Mouse (Mus musculus) heart, embryonic 14.5 days (tissue): ENCODE results near the gene Tmem161a. TPM values are rescaled to one million over a fixed set of nuclear protein-coding genes. Genes with fewer than 3 reads are reported as not detected.

Source experiments
- ATAC-seq: fragments of 200-750 bp; cut with Nextera tagmentation; 2 replicates; pipeline ENCODE4 v1.8.0; 2017; ENCODE audit warnings: low read depth, moderate TSS enrichment; ENCODE audit not compliant: insufficient number of reproducible peaks, insufficient read depth, low FRiP score
- H3K27ac ChIP-seq, 2 experiments: fragments of 200-500 bp in 1 of 2; fragments of 300-500 bp in 1 of 2; sonication (generic) in 1 of 2; replicated peaks in 1 of 2; 2 replicates each; pipeline ENCODE4 v1.5.1; 2012 to 2014; ENCODE audit warnings: low read depth in 2 of 2, low read length in 2 of 2, control low read depth in 1 of 2, mild to moderate bottlenecking in 1 of 2, mixed read lengths in 1 of 2; ENCODE audit not compliant: control insufficient read depth in 1 of 2, insufficient read depth in 1 of 2
- H3K27me3 ChIP-seq: fragments of 300-500 bp; sonication (generic); 2 replicates; pipeline ENCODE4 v1.6.1; 2014; ENCODE audit warnings: mild to moderate bottlenecking, low read length, control low read depth; ENCODE audit not compliant: control insufficient read depth, insufficient read depth
- H3K36me3 ChIP-seq: fragments of 300-500 bp; sonication (generic); 2 replicates; pipeline ENCODE4 v1.6.1; 2014; ENCODE audit warnings: mild to moderate bottlenecking, control low read depth, low read length, mixed read lengths; ENCODE audit not compliant: control insufficient read depth, insufficient read depth
- H3K4me1 ChIP-seq, 2 experiments: fragments of 200-500 bp in 1 of 2; fragments of 300-500 bp in 1 of 2; sonication (generic) in 1 of 2; 2 replicates each; pipeline ENCODE4 v1.6.1; 2012 to 2014; ENCODE audit warnings: low read length in 2 of 2, control low read depth in 1 of 2, mixed read lengths in 1 of 2; ENCODE audit not compliant: control insufficient read depth in 2 of 2, insufficient read depth in 2 of 2
- H3K4me2 ChIP-seq: fragments of 300-500 bp; sonication (generic); 2 replicates; pipeline ENCODE4 v1.6.1; 2014; ENCODE audit warnings: mild to moderate bottlenecking, low read length
- H3K4me3 ChIP-seq, 2 experiments: fragments of 200-500 bp in 1 of 2; fragments of 300-500 bp in 1 of 2; sonication (generic) in 1 of 2; 2 replicates each; pipeline ENCODE4 v1.5.1; 2012 to 2014; ENCODE audit warnings: low read length in 2 of 2, mild to moderate bottlenecking in 2 of 2, control low read depth in 1 of 2, low read depth in 1 of 2, moderate library complexity in 1 of 2; ENCODE audit not compliant: control insufficient read depth in 1 of 2, insufficient read depth in 1 of 2
- H3K9ac ChIP-seq: fragments of 300-500 bp; sonication (generic); 2 replicates; pipeline ENCODE4 v1.6.1; 2014; ENCODE audit warnings: mild to moderate bottlenecking, low read length
- H3K9me3 ChIP-seq: fragments of 300-500 bp; sonication (generic); 2 replicates; pipeline ENCODE4 v1.6.1; 2016; ENCODE audit warnings: low read length, control low read depth; ENCODE audit not compliant: control insufficient read depth
- WGBS: fragments of 180-500 bp; shearing (Covaris S2); extraction: QIAGEN DNeasy Blood & Tissue Kit; methylation state at CpG from one replicate; pipeline ENCODE4 v1.1.7; 2014; 5-methylcytosine and 5-hydroxymethylcytosine counted together
- polyA plus RNA-seq: library from polyadenylated mRNA; unstranded; fragments of >200 nt; fragmentation: Nextera tagmentation; extraction: Ambion mirVana; gene quantifications from 2 replicates; pipeline ENCODE4 v1.2.1, GENCODE M21; 2014

Gene Tmem161a
- 73.0 and 77.4 TPM in 2 replicates for polyA plus RNA-seq

GRCm38 (mm10) chr8:70172043-70172681 is at the start of gene Tmem161a:
Gene Tmem161a (plus strand): TSS chr8:70172356.
- Histone ChIP-seq H3K4me2 (peak within 1 kb of the TSS; percentile 65), H3K27me3 (no peaks in the 10 kb centered on the region), H3K9ac (peak within 1 kb of the TSS; percentile 87), H3K9me3 (no peaks in the 10 kb centered on the region), H3K36me3 (peaks cover 14% of the 10 kb centered on the region), H3K27ac (peak within 1 kb of the TSS; percentile 71 to 77), H3K4me1 (peaks cover 10 to 24% of the 10 kb centered on the region in 2 experiments), H3K4me3 (peak within 1 kb of the TSS; percentile 61 to 94)
- 3% methylated on average over 27 of the region's 27 CpGs for WGBS
- ATAC-seq, result peak; percentile 89

GRCm38 (mm10) chr8:70122863-70123262 is 49.3 kb upstream of the Tmem161a start:
- Histone ChIP-seq H3K4me3 (no peak overlapping the region), H3K4me2 (no peak overlapping the region), H3K4me1 (peaks cover under 1 to 2% of the 10 kb centered on the region in 2 experiments; a peak in 1 of 4 replicates), H3K9ac (no peak overlapping the region), H3K9me3 (no peaks in the 10 kb centered on the region), H3K27ac (no peak overlapping the region), H3K36me3 (no peaks in the 10 kb centered on the region), H3K27me3 (peaks cover 42% of the 10 kb centered on the region)
- ATAC-seq, result no peak
- WGBS, result 49% methylated on average over 2 of the region's 2 CpGs

- no peak overlapping the region for H3K4me2 ChIP-seq
- H3K27ac ChIP-seq, result no peak overlapping the region
- no peaks in the 10 kb centered on the region for H3K9me3 ChIP-seq
- no peak overlapping the region for H3K4me3 ChIP-seq
- H3K9ac ChIP-seq, result no peak overlapping the region
- ATAC-seq, result no peak
- H3K36me3 ChIP-seq, result no peaks in the 10 kb centered on the region
- peaks cover 21% of the 10 kb centered on the region for H3K27me3 ChIP-seq
- peaks cover 17 to 18% of the 10 kb centered on the region in 2 experiments for H3K4me1 ChIP-seq
- 57% methylated on average over 8 of the region's 8 CpGs for WGBS
These were observed 47.2 kb upstream of the Tmem161a start for GRCm38 (mm10) chr8:70124992-70125391.

GRCm38 (mm10) chr8:70128435-70128834 is 43.7 kb upstream of the Tmem161a start:
- peak; percentile 59 for ATAC-seq
- 32% methylated on average over 3 of the region's 3 CpGs for WGBS
- Histone ChIP-seq H3K27me3 (no peaks in the 10 kb centered on the region), H3K4me2 (peak overlapping the region; percentile 33), H3K36me3 (peaks cover 13% of the 10 kb centered on the region), H3K9me3 (no peaks in the 10 kb centered on the region), H3K4me1 (peaks cover 21 to 30% of the 10 kb centered on the region in 2 experiments), H3K27ac (peak overlapping the region; percentile 80 to 93), H3K4me3 (no peak overlapping the region), H3K9ac (no peak overlapping the region; the same call in 1 of the 2 replicates)

GRCm38 (mm10) chr8:70129309-70129952 is 42.7 kb upstream of the Tmem161a start:
- H3K4me1 ChIP-seq, result peaks cover 21 to 32% of the 10 kb centered on the region in 2 experiments
- H3K4me3 ChIP-seq, result no peak overlapping the region
- H3K4me2 ChIP-seq, result no peak overlapping the region
- WGBS, result 59% methylated on average over 9 of the region's 9 CpGs
- no peak for ATAC-seq
- H3K27ac ChIP-seq, result peak overlapping the region; percentile 29 to 80
- H3K36me3 ChIP-seq, result peaks cover 23% of the 10 kb centered on the region
- H3K9ac ChIP-seq, result no peak overlapping the region
- no peaks in the 10 kb centered on the region for H3K27me3 ChIP-seq
- no peaks in the 10 kb centered on the region for H3K9me3 ChIP-seq

GRCm38 (mm10) chr8:70130066-70130465 is 42.1 kb upstream of the Tmem161a start:
- Histone ChIP-seq H3K27me3 (no peaks in the 10 kb centered on the region), H3K27ac (peak overlapping the region in 1 of 2 experiments; percentile 80; a peak in 1 of 4 replicates), H3K4me1 (peaks cover 25 to 38% of the 10 kb centered on the region in 2 experiments), H3K9ac (no peak overlapping the region), H3K9me3 (no peaks in the 10 kb centered on the region), H3K36me3 (peaks cover 29% of the 10 kb centered on the region), H3K4me2 (no peak overlapping the region), H3K4me3 (no peak overlapping the region)
- WGBS, result 81% methylated on average over 3 of the region's 3 CpGs
- no peak for ATAC-seq

- H3K9ac ChIP-seq, result peak within 1 kb of the TSS; percentile 86
- peak within 1 kb of the TSS; percentile 84 for H3K4me2 ChIP-seq
- peak; percentile 43; the same call in 1 of the 2 replicates for ATAC-seq
- peaks cover 42% of the 10 kb centered on the region for H3K36me3 ChIP-seq
- peak within 1 kb of the TSS; percentile 70 to 83 for H3K4me3 ChIP-seq
- under 1% methylated on average over 37 of the region's 37 CpGs for WGBS
- H3K27me3 ChIP-seq, result no peaks in the 10 kb centered on the region
- H3K4me1 ChIP-seq, result peaks cover 25 to 40% of the 10 kb centered on the region in 2 experiments
- H3K27ac ChIP-seq, result peak within 1 kb of the TSS in 1 of 2 experiments; percentile 35; a peak in 2 of 4 replicates
- no peaks in the 10 kb centered on the region for H3K9me3 ChIP-seq
These were observed 40.8 kb upstream of the Tmem161a start, which contains the start of gene Nr2c2ap for GRCm38 (mm10) chr8:70131166-70131883. Gene Nr2c2ap (plus strand): TSS chr8:70131333.
